Mouse (Mus musculus): ENCODE measurements at regions not wholly inside any gene's neighbourhood (a gene's known extent, or its start where the extent isn't known, plus 50 kb on each side); places are given as distances from the start of the nearest gene placed in this dataset.

DNA sequence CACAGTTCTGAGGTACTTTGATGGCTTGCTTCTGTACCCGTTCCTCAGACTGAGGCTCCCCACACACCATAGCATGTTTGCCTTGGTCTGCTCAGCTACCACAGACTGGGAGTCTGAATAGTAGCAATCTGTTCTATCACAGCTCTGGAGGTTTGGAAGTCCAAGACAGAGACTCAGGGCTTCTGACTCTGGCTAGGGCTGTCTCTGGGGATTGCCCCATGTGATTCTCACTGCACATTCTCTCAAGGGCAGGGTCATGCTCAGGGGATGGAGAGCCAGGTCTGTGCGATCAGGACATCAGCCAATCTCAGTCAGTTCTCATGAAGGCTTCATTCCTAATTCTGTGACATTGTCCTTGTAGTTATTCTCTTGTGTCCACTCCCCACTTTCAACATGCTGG, 108.8 kb upstream of the Gdf10 start:
- WGBS, result 84% methylated on average over 2 of the region's 2 CpGs
- no peak overlapping the region for H3K9ac ChIP-seq (replicated peaks)
- H3K4me1 ChIP-seq (replicated peaks), result peaks cover 16% of the 10 kb centered on the region
- H3K36me3 ChIP-seq, result no peaks in the 10 kb centered on the region
- H3K9me3 ChIP-seq, result no peaks in the 10 kb centered on the region
- H3K4me3 ChIP-seq (replicated peaks), result no peak overlapping the region
- H3K27me3 ChIP-seq, result no peaks in the 10 kb centered on the region
- ATAC-seq (ENCODE audit: insufficient number of reproducible peaks, insufficient read depth, low FRiP score, low TSS enrichment, low read depth), result no peak
- no peak overlapping the region for H3K4me2 ChIP-seq
- no peak overlapping the region for H3K27ac ChIP-seq

DNA sequence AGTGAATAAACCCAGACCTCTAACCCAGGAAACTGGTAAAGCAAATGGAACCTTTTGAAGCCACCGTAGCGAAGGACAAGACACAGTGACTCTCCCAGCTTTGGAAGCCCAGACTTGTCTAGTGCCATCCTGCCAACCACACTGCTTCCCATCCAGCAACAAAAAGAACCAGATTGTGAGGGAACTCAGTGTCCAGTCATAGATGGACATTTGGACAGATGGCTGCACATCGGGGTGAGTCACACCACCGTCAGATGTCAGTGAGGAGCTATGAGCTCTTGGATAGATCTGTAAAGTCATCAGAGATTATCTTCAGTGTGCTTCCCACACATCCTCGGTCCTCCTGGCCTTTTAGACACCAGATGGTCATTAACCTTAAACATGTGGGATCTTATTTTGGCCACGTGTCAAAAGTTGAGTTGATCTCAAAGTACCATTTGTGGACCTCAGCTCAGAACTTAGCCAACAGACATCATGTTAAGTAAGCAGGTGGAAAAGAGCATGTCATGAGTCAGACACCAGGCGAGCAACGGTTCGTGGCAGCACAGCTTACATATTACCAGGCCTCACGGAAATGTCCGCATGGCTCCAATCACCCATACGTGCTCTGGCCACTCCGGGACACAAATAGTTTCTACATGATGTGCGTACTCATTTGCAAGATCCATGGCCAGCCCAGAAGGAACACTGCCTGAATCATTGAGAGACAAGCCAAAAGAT, 102.7 kb upstream of the Gdf10 start:
- no peak for ATAC-seq (ENCODE audit: insufficient number of reproducible peaks, insufficient read depth, low FRiP score, low TSS enrichment, low read depth)

GRCm38 (mm10) chr14:33821436-33821835, 102.0 kb upstream of the Gdf10 start:
- 69% methylated on average over 7 of the region's 7 CpGs for WGBS
- Histone ChIP-seq H3K27ac (no peak overlapping the region), H3K4me1 (replicated peaks) (peaks cover 25% of the 10 kb centered on the region), H3K4me2 (no peak overlapping the region), H3K4me3 (replicated peaks) (no peak overlapping the region), H3K27me3 (peaks cover 3% of the 10 kb centered on the region; the same call in 1 of the 2 replicates), H3K9ac (replicated peaks) (no peak overlapping the region), H3K36me3 (no peaks in the 10 kb centered on the region), H3K9me3 (no peaks in the 10 kb centered on the region)
- ATAC-seq (ENCODE audit: insufficient number of reproducible peaks, insufficient read depth, low FRiP score, low TSS enrichment, low read depth), result no peak

More for the DNA sequence above, 102.7 kb upstream of the Gdf10 start:
- no peaks in the 10 kb centered on the region for H3K9me3 ChIP-seq
- WGBS, result 90% methylated on average over 14 of the region's 14 CpGs
- H3K4me2 ChIP-seq, result no peak overlapping the region
- H3K4me3 ChIP-seq (replicated peaks), result no peak overlapping the region
- peaks cover 25% of the 10 kb centered on the region for H3K4me1 ChIP-seq (replicated peaks)
- no peak overlapping the region for H3K27ac ChIP-seq
- no peak overlapping the region for H3K9ac ChIP-seq (replicated peaks)
- peaks cover 3% of the 10 kb centered on the region; the same call in 1 of the 2 replicates for H3K27me3 ChIP-seq
- no peaks in the 10 kb centered on the region for H3K36me3 ChIP-seq

DNA sequence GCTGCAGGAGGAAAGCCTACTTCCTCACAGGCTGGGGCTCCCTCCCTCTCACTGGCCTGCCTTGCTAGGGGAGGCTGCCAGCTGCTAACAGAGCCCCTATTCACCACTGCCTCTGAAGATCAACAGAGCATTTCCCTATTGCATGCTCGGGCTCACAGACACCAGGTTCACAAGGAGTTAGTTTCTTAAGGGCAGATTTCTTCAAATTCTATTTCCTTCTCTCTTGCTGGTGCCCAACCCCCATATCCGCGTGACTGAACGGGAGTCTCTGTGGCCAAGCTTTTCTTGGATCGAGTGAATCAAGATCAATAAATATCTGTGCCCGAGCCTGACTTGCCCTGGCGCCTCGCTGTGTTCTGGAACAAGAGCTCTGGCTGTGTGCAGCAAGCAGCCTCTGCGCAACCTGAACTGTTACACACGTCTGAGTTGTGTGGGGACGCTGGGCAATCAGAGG, 98.9 kb upstream of the Gdf10 start:
- H3K9ac ChIP-seq (replicated peaks), result no peak overlapping the region
- no peaks in the 10 kb centered on the region for H3K9me3 ChIP-seq
- H3K27ac ChIP-seq, result peak overlapping the region; percentile 81
- WGBS, result 42% methylated on average over 11 of the region's 11 CpGs
- H3K36me3 ChIP-seq, result no peaks in the 10 kb centered on the region
- peak; percentile 57; the same call in 1 of the 2 replicates for ATAC-seq (ENCODE audit: insufficient number of reproducible peaks, insufficient read depth, low FRiP score, low TSS enrichment, low read depth)
- H3K27me3 ChIP-seq, result peaks cover 3% of the 10 kb centered on the region; the same call in 1 of the 2 replicates
- H3K4me3 ChIP-seq (replicated peaks), result no peak overlapping the region
- peak overlapping the region; percentile 20; the same call in 1 of the 2 replicates for H3K4me2 ChIP-seq
- peaks cover 23% of the 10 kb centered on the region for H3K4me1 ChIP-seq (replicated peaks)

GRCm38 (mm10) chr14:33826003-33826644, 97.3 kb upstream of the Gdf10 start:
- no peak overlapping the region for H3K4me2 ChIP-seq

GRCm38 (mm10) chr14:33832650-33833319, 90.6 kb upstream of the Gdf10 start:
- no peak overlapping the region for H3K27ac ChIP-seq
- no peaks in the 10 kb centered on the region for H3K27me3 ChIP-seq
- no peak overlapping the region for H3K4me2 ChIP-seq
- H3K4me3 ChIP-seq (replicated peaks), result no peak overlapping the region
- peaks cover 11% of the 10 kb centered on the region; the same call in 1 of the 2 replicates for H3K4me1 ChIP-seq (replicated peaks)
- no peak for ATAC-seq (ENCODE audit: insufficient number of reproducible peaks, insufficient read depth, low FRiP score, low TSS enrichment, low read depth)
- H3K9ac ChIP-seq (replicated peaks), result no peak overlapping the region
- WGBS, result 75% methylated on average over 14 of the region's 14 CpGs
- no peaks in the 10 kb centered on the region for H3K9me3 ChIP-seq
- no peaks in the 10 kb centered on the region for H3K36me3 ChIP-seq

More at GRCm38 (mm10) chr14:33826003-33826644, 97.3 kb upstream of the Gdf10 start:
- ATAC-seq (ENCODE audit: insufficient number of reproducible peaks, insufficient read depth, low FRiP score, low TSS enrichment, low read depth), result no peak
- no peak overlapping the region for H3K4me3 ChIP-seq (replicated peaks)
- H3K9ac ChIP-seq (replicated peaks), result no peak overlapping the region
- 87% methylated on average over 12 of the region's 12 CpGs for WGBS
- peaks cover 3% of the 10 kb centered on the region; the same call in 1 of the 2 replicates for H3K27me3 ChIP-seq
- H3K4me1 ChIP-seq (replicated peaks), result peaks cover 22% of the 10 kb centered on the region
- no peak overlapping the region for H3K27ac ChIP-seq
- H3K9me3 ChIP-seq, result no peaks in the 10 kb centered on the region
- H3K36me3 ChIP-seq, result no peaks in the 10 kb centered on the region

- H3K27me3 ChIP-seq, result no peaks in the 10 kb centered on the region
- H3K36me3 ChIP-seq, result no peaks in the 10 kb centered on the region
- H3K4me2 ChIP-seq, result no peak overlapping the region
- H3K9ac ChIP-seq (replicated peaks), result no peak overlapping the region
- H3K4me1 ChIP-seq (replicated peaks), result peaks cover 7% of the 10 kb centered on the region; the same call in 1 of the 2 replicates
- no peaks in the 10 kb centered on the region for H3K9me3 ChIP-seq
- no peak overlapping the region for H3K4me3 ChIP-seq (replicated peaks)
- no peak for ATAC-seq (ENCODE audit: insufficient number of reproducible peaks, insufficient read depth, low FRiP score, low TSS enrichment, low read depth)
- 94% methylated on average over 11 of the region's 11 CpGs for WGBS
- H3K27ac ChIP-seq, result no peak overlapping the region
These were observed 87.0 kb upstream of the Gdf10 start for GRCm38 (mm10) chr14:33836341-33836740.

GRCm38 (mm10) chr14:33841821-33842220, 81.6 kb upstream of the Gdf10 start:
- H3K4me1 ChIP-seq (replicated peaks), result no peaks in the 10 kb centered on the region
- H3K9me3 ChIP-seq, result no peaks in the 10 kb centered on the region
- H3K4me2 ChIP-seq, result no peak overlapping the region
- no peak overlapping the region for H3K9ac ChIP-seq (replicated peaks)
- no peak overlapping the region for H3K4me3 ChIP-seq (replicated peaks)
- no peak overlapping the region for H3K27ac ChIP-seq
- H3K36me3 ChIP-seq, result no peaks in the 10 kb centered on the region
- no peak for ATAC-seq (ENCODE audit: insufficient number of reproducible peaks, insufficient read depth, low FRiP score, low TSS enrichment, low read depth)
- WGBS, result 64% methylated on average over 6 of the region's 6 CpGs
- H3K27me3 ChIP-seq, result no peaks in the 10 kb centered on the region

- peaks cover 6% of the 10 kb centered on the region for H3K4me1 ChIP-seq (replicated peaks)
- H3K36me3 ChIP-seq, result no peaks in the 10 kb centered on the region
- WGBS, result 68% methylated on average over 3 of the region's 3 CpGs
- no peak overlapping the region for H3K27ac ChIP-seq
- H3K9me3 ChIP-seq, result no peaks in the 10 kb centered on the region
- no peaks in the 10 kb centered on the region for H3K27me3 ChIP-seq
- H3K4me3 ChIP-seq (replicated peaks), result no peak overlapping the region
- ATAC-seq (ENCODE audit: insufficient number of reproducible peaks, insufficient read depth, low FRiP score, low TSS enrichment, low read depth), result no peak
- no peak overlapping the region for H3K9ac ChIP-seq (replicated peaks)
- no peak overlapping the region for H3K4me2 ChIP-seq
These were observed 69.9 kb upstream of the Gdf10 start for GRCm38 (mm10) chr14:33853499-33853898.

GRCm38 (mm10) chr14:33854181-33854580, 69.2 kb upstream of the Gdf10 start:
- H3K4me2 ChIP-seq, result no peak overlapping the region
- WGBS, result 90% methylated on average over 6 of the region's 6 CpGs
- no peak for ATAC-seq (ENCODE audit: insufficient number of reproducible peaks, insufficient read depth, low FRiP score, low TSS enrichment, low read depth)

GRCm38 (mm10) chr14:33856992-33857391, 66.4 kb upstream of the Gdf10 start:
- H3K27me3 ChIP-seq, result no peaks in the 10 kb centered on the region
- H3K4me3 ChIP-seq (replicated peaks), result no peak overlapping the region
- H3K4me1 ChIP-seq (replicated peaks), result peaks cover 6% of the 10 kb centered on the region
- no peak overlapping the region for H3K9ac ChIP-seq (replicated peaks)
- H3K9me3 ChIP-seq, result no peaks in the 10 kb centered on the region
- H3K27ac ChIP-seq, result no peak overlapping the region
- 70% methylated on average over 6 of the region's 6 CpGs for WGBS
- no peak for ATAC-seq (ENCODE audit: insufficient number of reproducible peaks, insufficient read depth, low FRiP score, low TSS enrichment, low read depth)
- H3K4me2 ChIP-seq, result no peak overlapping the region
- H3K36me3 ChIP-seq, result no peaks in the 10 kb centered on the region

More at GRCm38 (mm10) chr14:33854181-33854580, 69.2 kb upstream of the Gdf10 start:
- H3K9ac ChIP-seq (replicated peaks), result no peak overlapping the region
- H3K4me1 ChIP-seq (replicated peaks), result peaks cover 12% of the 10 kb centered on the region
- H3K36me3 ChIP-seq, result no peaks in the 10 kb centered on the region
- H3K4me3 ChIP-seq (replicated peaks), result no peak overlapping the region
- H3K9me3 ChIP-seq, result no peaks in the 10 kb centered on the region
- H3K27me3 ChIP-seq, result no peaks in the 10 kb centered on the region
- H3K27ac ChIP-seq, result no peak overlapping the region
